Mouse (Mus musculus) cortical plate, adult 2 months (tissue): ENCODE results near the gene 2410131K14Rik.

Experiments
- CTCF ChIP-seq: fragments of 200-500 bp; IDR thresholded peaks from 2 replicates; pipeline ENCODE4 v1.5.1; 2011; ENCODE audit warnings: mild to moderate bottlenecking, control low read depth, low read length; ENCODE audit not compliant: insufficient read depth; ENCODE audit errors: extremely low read depth
- POLR2A ChIP-seq: fragments of 200-500 bp; IDR thresholded peaks from 2 replicates; pipeline ENCODE4 v1.6.1; 2011; ENCODE audit warnings: mild to moderate bottlenecking, low read length, control low read depth; ENCODE audit not compliant: insufficient read depth; ENCODE audit errors: extremely low read depth

DNA sequence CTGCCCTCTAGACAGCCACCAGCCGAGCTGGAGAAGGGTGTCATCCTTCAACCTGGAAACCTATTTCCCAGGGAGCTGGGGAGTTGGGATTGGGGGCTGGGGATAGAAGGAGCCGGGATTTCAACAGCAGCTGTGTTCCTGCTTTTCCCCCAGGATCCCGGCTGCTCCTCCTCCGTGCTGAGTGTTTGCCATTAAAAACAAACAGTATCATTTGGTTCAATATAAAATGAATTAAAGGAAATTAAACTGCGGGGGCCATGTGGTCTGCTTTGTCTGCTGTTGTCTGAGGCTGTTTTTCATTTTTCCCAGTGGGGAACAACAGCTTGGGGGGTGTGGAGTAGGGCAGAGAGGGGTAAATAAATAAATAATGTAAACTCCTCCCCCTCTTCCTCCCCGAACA is 27.6 kb upstream of the 2410131K14Rik start:
- TF ChIP-seq CTCF (no peak), POLR2A (no peak)
